16 mouse cellular contexts compared by ENCODE assay signal in the genomic region with DNA sequence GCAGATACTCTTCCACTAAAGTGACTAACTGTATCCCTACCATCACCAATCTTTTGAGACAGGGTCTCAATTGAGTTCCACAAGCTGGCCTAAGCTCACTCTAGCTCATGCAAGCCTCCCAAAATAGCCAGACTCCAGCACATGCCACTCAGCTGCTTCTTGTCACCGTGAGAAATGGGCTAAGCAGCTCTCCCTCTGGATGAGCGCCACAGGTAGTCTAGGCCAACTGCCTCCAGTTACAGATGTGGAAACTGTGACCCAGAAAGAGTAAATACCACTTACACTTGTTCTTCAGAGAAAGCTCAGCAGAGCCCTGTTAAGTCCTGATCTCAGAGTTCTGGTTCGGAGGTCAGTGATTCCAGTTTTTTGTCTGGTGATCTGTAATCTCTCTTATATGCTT. TPM values are rescaled to one million over a fixed set of nuclear protein-coding genes. Genes with fewer than 3 reads are reported as not detected.
DNase-seq lines count a peak whose midpoint lies in the region; ATAC-seq and TF ChIP-seq lines count a peak whose summit lies in the region.
"Had no signal": no experiment of that assay in that cellular context is flagged by ENCODE, and none has a peak within 500 bp of the region (broad histone marks: within the 10 kb centered on the region; RNA-seq: fewer than 3 reads in every experiment).

No protein-coding gene starts in this region.

- no peak for TF ChIP-seq CTCF in heart, postnatal 0 days (IDR thresholded peaks at IDR 0.05; ENCODE audit: low read depth)

- 92% methylated on average over 3 of the region's 3 CpGs for WGBS in midbrain, embryonic 11.5 days
- 86% methylated on average over 3 of the region's 3 CpGs for WGBS in midbrain, embryonic 13.5 days
- WGBS in heart, postnatal 0 days: 54% methylated on average over 3 of the region's 3 CpGs
- WGBS in hindbrain, embryonic 11.5 days: 95% methylated on average over 3 of the region's 3 CpGs

- TF ChIP-seq EP300 in heart, postnatal 0 days (IDR thresholded peaks at IDR 0.05; ENCODE audit: low read depth): no peak

- intact Hi-C loops in gastrocnemius, postnatal 36 days (cut with DNase I): no loop called here

- H3K9me3 ChIP-seq in midbrain, embryonic 11.5 days (ENCODE audit: control insufficient read depth, low read length): no peaks in the 10 kb centered on the region
- H3K9me3 ChIP-seq in midbrain, embryonic 13.5 days: no peaks in the 10 kb centered on the region
- no peaks in the 10 kb centered on the region for H3K9me3 ChIP-seq in heart, postnatal 0 days (replicated peaks; ENCODE audit: control insufficient read depth, low read length)
- no peaks in the 10 kb centered on the region for H3K9me3 ChIP-seq in hindbrain, embryonic 11.5 days (ENCODE audit: control insufficient read depth, low read length)
- H3K9me3 ChIP-seq: embryonic facial prominence, embryonic 10.5 days; forebrain, embryonic 10.5 days; neural tube, embryonic 12.5 days had no signal

- no peaks in the 10 kb centered on the region for H3K36me3 ChIP-seq in midbrain, embryonic 11.5 days (ENCODE audit: control insufficient read depth, insufficient read depth, low read length)
- no peaks in the 10 kb centered on the region for H3K36me3 ChIP-seq in midbrain, embryonic 13.5 days
- no peaks in the 10 kb centered on the region for H3K36me3 ChIP-seq in heart, postnatal 0 days (replicated peaks; ENCODE audit: control insufficient read depth, insufficient read depth, low read length)
- H3K36me3 ChIP-seq in hindbrain, embryonic 11.5 days (ENCODE audit: control insufficient read depth, insufficient read depth, low read length): no peaks in the 10 kb centered on the region
- H3K36me3 ChIP-seq: embryonic facial prominence, embryonic 10.5 days; forebrain, embryonic 10.5 days had no signal

- no peak overlapping the region for H3K9ac ChIP-seq in midbrain, embryonic 11.5 days (ENCODE audit: low read length)
- H3K9ac ChIP-seq in midbrain, embryonic 13.5 days (replicated peaks): no peak overlapping the region
- H3K9ac ChIP-seq in heart, postnatal 0 days (replicated peaks; ENCODE audit: low read depth, low read length): no peak overlapping the region
- H3K9ac ChIP-seq in hindbrain, embryonic 11.5 days (ENCODE audit: low read depth, low read length): no peak overlapping the region
- H3K9ac ChIP-seq: neural tube, embryonic 12.5 days had no signal

- H3K27me3 ChIP-seq in midbrain, embryonic 11.5 days (ENCODE audit: control insufficient read depth, insufficient read depth, low read length): no peaks in the 10 kb centered on the region
- no peaks in the 10 kb centered on the region for H3K27me3 ChIP-seq in midbrain, embryonic 13.5 days
- no peaks in the 10 kb centered on the region for H3K27me3 ChIP-seq in heart, postnatal 0 days (ENCODE audit: control insufficient read depth, insufficient read depth, low read length)
- no peaks in the 10 kb centered on the region for H3K27me3 ChIP-seq in hindbrain, embryonic 11.5 days (ENCODE audit: control insufficient read depth, insufficient read depth, low read length)
- H3K27me3 ChIP-seq: neural tube, embryonic 12.5 days had no signal

- DNase-seq in midbrain, embryonic 11.5 days (ENCODE audit: low spot score, missing footprints): peak; percentile 35
- DNase-seq in gastrocnemius, postnatal 36 days: peak; percentile 63 to 74
- no peak for DNase-seq in heart, postnatal 0 days (ENCODE audit: low spot score)
- peak; percentile 84 for DNase-seq in skeletal muscle tissue, adult 2 months (ENCODE audit: low read depth, low spot score)
- no peak for DNase-seq in urinary bladder, adult 18-20 months (ENCODE audit: low spot score in 2 of 2)
- no peak for DNase-seq in hindbrain, embryonic 11.5 days (ENCODE audit: low spot score)
- no peak for DNase-seq in spleen, postnatal 10 days (ENCODE audit: low spot score in 2 of 2)
- DNase-seq: kidney, adult 9 months; thymus, postnatal 4 days had no signal

- H3K27ac ChIP-seq in midbrain, embryonic 11.5 days (ENCODE audit: low read depth, low read length): no peak overlapping the region
- H3K27ac ChIP-seq in midbrain, embryonic 13.5 days: no peak overlapping the region
- H3K27ac ChIP-seq in heart, postnatal 0 days (ENCODE audit: low read depth): peak overlapping the region; percentile 33
- no peak overlapping the region for H3K27ac ChIP-seq in hindbrain, embryonic 11.5 days (ENCODE audit: low read depth, low read length)
- H3K27ac ChIP-seq: embryonic facial prominence, embryonic 10.5 days; forebrain, embryonic 10.5 days; macrophage; neural tube, embryonic 12.5 days had no signal

- no peak overlapping the region for H3K4me2 ChIP-seq in midbrain, embryonic 11.5 days
- H3K4me2 ChIP-seq in midbrain, embryonic 13.5 days (replicated peaks): no peak overlapping the region
- no peak overlapping the region; the same call in 1 of the 2 replicates for H3K4me2 ChIP-seq in heart, postnatal 0 days (ENCODE audit: low read depth, low read length)
- H3K4me2 ChIP-seq in hindbrain, embryonic 11.5 days (replicated peaks; ENCODE audit: low read depth, low read length): no peak overlapping the region
- H3K4me2 ChIP-seq: liver, embryonic 11.5 days; neural tube, embryonic 12.5 days had no signal

- H3K4me3 ChIP-seq in midbrain, embryonic 11.5 days (ENCODE audit: low read depth, low read length): no peak overlapping the region
- no peak overlapping the region for H3K4me3 ChIP-seq in midbrain, embryonic 13.5 days (replicated peaks)
- H3K4me3 ChIP-seq in heart, postnatal 0 days (ENCODE audit: low read depth, low read length): no peak overlapping the region
- H3K4me3 ChIP-seq in hindbrain, embryonic 11.5 days (ENCODE audit: low read depth, low read length): no peak overlapping the region
- H3K4me3 ChIP-seq: embryonic facial prominence, embryonic 10.5 days; forebrain, embryonic 10.5 days; neural tube, embryonic 12.5 days had no signal

- ATAC-seq in midbrain, embryonic 11.5 days (ENCODE audit: low FRiP score): no peak
- ATAC-seq in midbrain, embryonic 13.5 days: no peak
- no peak for ATAC-seq in heart, postnatal 0 days (ENCODE audit: insufficient read depth, low read depth)
- ATAC-seq in hindbrain, embryonic 11.5 days (ENCODE audit: low FRiP score): no peak
- ATAC-seq: midbrain, embryonic 16.5 days had no signal

- no peaks in the 10 kb centered on the region for H3K4me1 ChIP-seq in midbrain, embryonic 11.5 days (ENCODE audit: control insufficient read depth, insufficient read depth, low read length)
- peaks cover 13% of the 10 kb centered on the region for H3K4me1 ChIP-seq in midbrain, embryonic 13.5 days (replicated peaks)
- peaks cover 46% of the 10 kb centered on the region for H3K4me1 ChIP-seq in heart, postnatal 0 days (ENCODE audit: control insufficient read depth, insufficient read depth)
- H3K4me1 ChIP-seq in hindbrain, embryonic 11.5 days (replicated peaks; ENCODE audit: control insufficient read depth, insufficient read depth, low read length): no peaks in the 10 kb centered on the region
- H3K4me1 ChIP-seq: embryonic facial prominence, embryonic 10.5 days; neural tube, embryonic 12.5 days had no signal

RNA-seq across cellular contexts. Expression of a gene that starts 43.7 kb away (rescaled TPM):
- polyA plus RNA-seq in midbrain, embryonic 11.5 days (2014; fragmentation: Nextera tagmentation; extraction: Ambion mirVana): 22.3 and 24.7 TPM in 2 replicates
- 21.4 TPM in 2 replicates for polyA plus RNA-seq in midbrain, embryonic 13.5 days (2015; fragmentation: Nextera tagmentation; extraction: Ambion mirVana)
- 10 to 100 TPM; 25.7 to 29.8 TPM for total RNA-seq in gastrocnemius, postnatal 36 days (2021)
- total RNA-seq in heart, postnatal 0 days (2014; rRNA removed; ENCODE audit: low replicate concordance): 7.5 and 11.5 TPM in 2 replicates
- polyA plus RNA-seq in heart, postnatal 0 days (2015; fragmentation: Nextera tagmentation; extraction: Ambion mirVana): 7.5 and 9.5 TPM in 2 replicates
- 21.8 and 23.3 TPM in 2 replicates for polyA plus RNA-seq in hindbrain, embryonic 11.5 days (2014; fragmentation: Nextera tagmentation; extraction: Ambion mirVana)

Comparison
In these comparisons a context has a peak if more than half of its experiments do, and no peak if none do; other contexts are left out.
1. DNase-seq: peak in midbrain, embryonic 11.5 days (single experiment), gastrocnemius, postnatal 36 days (2 of 2) and skeletal muscle tissue, adult 2 months (single experiment); none in heart, postnatal 0 days (single experiment), urinary bladder, adult 18-20 months (0 of 2), hindbrain, embryonic 11.5 days (single experiment) and spleen, postnatal 10 days (0 of 2).